Mouse (Mus musculus) layer of hippocampus, postnatal 10 days (tissue): ENCODE results near the gene Plekhg4. TPM values are rescaled to one million over a fixed set of nuclear protein-coding genes. Genes with fewer than 3 reads are reported as not detected.
A peak's percentile ranks its signal among the peaks of the same experiment; 100 is the strongest.

Experiments
- DNase-seq, 2 experiments: peaks; one replicate each; pipeline ENCODE4 v3.0.0; 2021; ENCODE audit warnings: low spot score in 2 of 2
- total RNA-seq, 2 experiments: library from RNA; stranded (reverse); gene quantifications; 2 replicates each; pipeline ENCODE4 v1.2.3; 2021

The Plekhg4 gene
- total RNA-seq, 2 experiments from 2014 or later, result 1.8 to 1.9 TPM

DNA sequence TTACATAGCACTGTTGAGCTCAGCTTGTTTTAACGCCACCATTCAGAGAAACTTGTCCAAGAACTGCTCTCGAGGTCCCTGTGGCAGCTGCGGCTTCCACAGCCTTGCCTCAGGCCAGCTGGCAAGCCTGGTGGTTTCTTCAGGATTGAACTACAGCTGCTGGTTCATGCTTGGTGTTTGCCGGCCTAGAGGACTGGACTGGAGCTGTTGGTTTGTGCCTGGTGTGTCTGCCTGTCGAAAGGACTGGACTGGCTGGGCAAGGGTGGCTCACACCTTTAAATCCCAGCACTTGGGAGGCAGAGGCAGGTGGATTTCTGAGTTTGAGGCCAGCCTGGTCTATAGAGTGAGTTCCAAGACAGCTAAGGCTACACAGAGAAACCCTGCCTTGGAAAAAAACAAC, 26.9 kb downstream of the Plekhg4 start:
- DNase-seq, result no peak

GRCm38 (mm10) chr8:105403467-105403866, 30.4 kb downstream of the Plekhg4 start:
- DNase-seq, result no peak

DNA sequence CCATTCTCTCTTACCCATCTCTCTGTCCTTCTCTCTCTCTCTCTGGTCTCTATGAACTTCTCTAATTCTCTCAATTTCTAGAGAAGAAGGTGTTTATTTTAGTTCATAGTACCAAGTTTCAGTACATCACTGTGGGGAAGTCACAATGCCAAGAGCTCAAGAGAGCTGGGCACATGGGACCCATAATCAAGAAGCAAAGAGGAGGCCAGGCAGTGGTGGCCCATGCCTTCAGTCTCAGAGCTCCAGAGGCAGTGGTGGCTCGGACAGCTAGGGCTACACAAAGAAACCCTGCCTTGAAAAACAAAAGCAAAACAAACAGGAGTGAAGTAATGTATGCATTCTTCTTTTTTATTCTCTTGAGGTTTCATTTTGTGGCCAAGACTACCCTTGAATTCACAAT, 31.4 kb downstream of the Plekhg4 start:
- DNase-seq, result no peak

DNA sequence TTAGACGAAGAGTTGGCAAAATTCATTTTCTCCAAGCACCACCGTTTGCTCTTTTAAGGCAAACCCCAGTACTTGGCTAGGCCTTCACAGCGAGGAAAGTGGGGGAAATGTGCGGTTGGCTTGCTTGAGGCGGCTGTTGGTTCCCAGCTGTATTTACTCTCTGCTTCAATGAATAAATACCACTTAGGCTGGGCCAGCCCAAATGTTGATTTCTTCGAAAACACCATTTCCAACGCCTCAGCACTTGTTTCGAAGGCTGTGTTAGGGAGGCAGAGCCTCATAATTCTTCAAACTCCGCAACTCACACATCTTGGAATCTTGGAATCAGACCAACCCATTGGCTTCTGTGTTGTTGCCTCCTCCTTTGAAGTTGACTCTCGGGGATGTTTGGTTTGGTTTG, 33.3 kb downstream of the Plekhg4 start:
- peak; percentile 16 to 45 for DNase-seq

DNA sequence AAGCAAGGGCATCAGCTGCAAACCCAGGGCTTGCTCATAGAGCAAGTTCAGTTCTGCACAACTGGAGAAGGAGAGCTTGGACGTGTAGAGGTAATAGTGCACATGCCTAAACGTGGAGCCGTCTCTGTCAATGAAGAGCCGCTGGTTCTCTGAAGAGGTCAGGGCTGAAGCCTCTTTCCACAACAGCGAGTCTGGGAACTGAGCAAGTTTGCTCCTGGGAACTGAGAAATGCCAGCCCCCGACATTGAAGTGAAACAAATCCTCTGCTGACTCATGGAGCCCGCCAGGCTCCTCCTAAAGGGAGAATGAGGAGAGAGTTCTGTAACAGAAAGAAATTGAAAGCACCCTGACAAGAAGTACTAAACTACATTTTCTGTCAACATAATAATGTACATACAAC, 35.3 kb downstream of the Plekhg4 start:
- no peak for DNase-seq

DNA sequence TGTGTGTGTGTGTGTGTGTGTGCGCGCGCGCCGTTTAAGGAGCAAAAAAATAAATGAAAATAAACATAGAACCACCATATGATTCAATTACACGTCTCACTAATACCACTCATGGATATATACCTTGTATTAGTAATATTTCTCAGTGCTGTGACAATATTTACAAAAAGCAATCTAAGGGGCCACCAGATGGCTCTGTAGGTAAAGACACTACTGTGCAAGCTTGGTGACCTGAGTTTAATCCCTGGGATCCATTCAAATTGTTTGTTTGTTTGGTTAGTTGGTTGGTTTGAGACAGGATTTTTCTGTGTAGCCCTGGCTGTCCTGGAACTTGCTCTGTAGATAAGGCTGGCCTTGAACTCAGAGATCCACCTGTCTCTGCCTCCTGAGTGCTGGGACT, 36.9 kb downstream of the Plekhg4 start:
- no peak for DNase-seq

- DNase-seq, result peak; percentile 24 to 31
Measured at GRCm38 (mm10) chr8:105413391-105413790, 40.3 kb downstream of the Plekhg4 start, which contains the start of the genes Kctd19 and Lrrc36. Kctd19 (minus strand) TSS chr8:105413502. Lrrc36 (plus strand) TSS chr8:105413571.

DNA sequence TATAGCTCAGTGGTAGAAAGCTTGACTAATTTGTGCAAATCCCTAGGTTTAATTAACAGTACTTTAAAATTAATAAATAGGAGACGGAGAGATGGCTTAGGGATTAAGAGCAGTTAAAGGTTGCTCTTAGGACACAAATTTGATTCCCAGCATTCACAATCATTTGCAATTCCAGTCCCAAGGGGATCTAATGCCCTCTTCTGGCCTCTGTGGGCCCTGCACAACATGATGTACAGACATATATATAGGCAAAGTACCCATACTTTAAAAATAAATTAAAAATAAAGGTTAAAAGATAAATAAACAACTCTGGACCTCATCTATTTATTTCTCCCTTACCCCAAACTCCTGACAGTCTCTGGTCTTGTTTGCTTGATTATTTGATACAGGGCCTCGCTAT, 45.9 kb downstream of the Plekhg4 start:
- DNase-seq, result no peak

GRCm38 (mm10) chr8:105419800-105420199, 46.7 kb downstream of the Plekhg4 start:
- DNase-seq, result no peak

DNA sequence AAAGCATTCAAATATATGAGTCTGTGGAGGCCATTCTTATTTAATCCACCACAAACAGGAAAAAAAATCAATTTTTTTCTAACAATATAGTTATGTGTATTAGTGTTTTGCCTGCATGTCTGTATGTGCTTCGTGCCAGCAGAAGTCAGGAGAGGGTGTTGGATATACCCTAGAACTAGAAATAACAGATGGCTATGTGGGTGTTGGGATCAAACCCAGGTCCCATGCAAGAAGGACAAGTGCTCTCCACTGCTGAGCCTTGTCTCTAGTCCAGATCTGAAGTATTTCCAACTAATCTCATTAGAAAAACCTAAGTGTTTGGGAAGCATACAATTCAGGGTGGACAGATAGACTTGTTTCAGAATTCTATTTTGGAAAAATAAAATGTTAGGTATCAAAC, 48.9 kb downstream of the Plekhg4 start:
- no peak for DNase-seq

DNA sequence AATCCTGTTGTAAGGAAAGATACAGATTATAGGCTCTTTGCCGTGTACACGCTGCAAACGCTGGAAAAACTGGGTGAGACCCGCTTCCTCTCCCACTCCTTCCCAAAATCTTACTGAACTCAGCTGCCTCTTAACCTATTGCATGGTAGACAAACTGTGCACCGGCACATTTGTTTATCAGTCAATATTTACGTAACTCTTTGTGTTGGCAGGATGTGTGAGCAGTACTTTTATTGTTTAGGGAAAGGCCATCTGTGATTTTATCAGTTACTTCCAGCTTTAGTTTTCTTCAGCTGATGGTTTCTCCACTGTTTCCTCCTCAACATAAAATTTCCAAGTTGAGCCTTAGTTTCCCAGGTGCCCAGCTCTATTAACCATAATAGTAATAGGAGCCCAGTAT, 53.8 kb downstream of the Plekhg4 start:
- no peak for DNase-seq

GRCm38 (mm10) chr8:105431743-105432515, 58.9 kb downstream of the Plekhg4 start:
- no peak for DNase-seq

Other genes starting within 250 kb of the Plekhg4 start
- gene Ces4a, start 241.5 kb upstream of the Plekhg4 start, total RNA-seq, result not detected
- gene Cbfb, start 202.6 kb upstream of the Plekhg4 start, total RNA-seq, result 10 to 100 TPM; 32.1 to 35.7 TPM
- 10 to 100 TPM; 24.5 to 26.6 TPM for gene D230025D16Rik, start 148.1 kb upstream of the Plekhg4 start, total RNA-seq
- 1 to 10 TPM; 3.4 to 4.2 TPM for gene B3gnt9, start 118.1 kb upstream of the Plekhg4 start, total RNA-seq
- gene Tradd, start 108.7 kb upstream of the Plekhg4 start, total RNA-seq, result 1 to 10 TPM; 6.5 to 8.9 TPM
- gene Fbxl8, start 108.6 kb upstream of the Plekhg4 start, total RNA-seq, result under 1 TPM; 0.45 to 0.87 TPM
- gene Hsf4, start 103.5 kb upstream of the Plekhg4 start, total RNA-seq, result under 1 TPM; 0.57 to 0.83 TPM
- 1 to 10 TPM; 3.6 to 3.7 TPM for gene Nol3, start 97.1 kb upstream of the Plekhg4 start, total RNA-seq
- gene 4931428F04Rik, start 83.4 kb upstream of the Plekhg4 start, total RNA-seq, result 10 to 100 TPM; 60.0 to 60.5 TPM
- gene Exoc3l, start 77.2 kb upstream of the Plekhg4 start, total RNA-seq, result 1 to 10 TPM; 3.7 to 5.9 TPM
- 10 to 100 TPM; 31.9 to 33.5 TPM for gene E2f4, start 75.6 kb upstream of the Plekhg4 start, total RNA-seq
- 1 to 10 TPM; 1.2 to 2.0 TPM for gene Elmo3, start 67.7 kb upstream of the Plekhg4 start, total RNA-seq
- gene Lrrc29, start 47.0 kb upstream of the Plekhg4 start, total RNA-seq, result 1 to 10 TPM; 4.9 to 6.7 TPM
- gene Tmem208, start 46.9 kb upstream of the Plekhg4 start, total RNA-seq, result 10 to 100 TPM; 43.4 to 46.6 TPM
- gene Fhod1, start 25.3 kb upstream of the Plekhg4 start, total RNA-seq, result 1 to 10 TPM; 3.3 to 3.6 TPM
- gene Slc9a5, start 24.4 kb upstream of the Plekhg4 start, total RNA-seq, result 10 to 100 TPM; 11.6 to 13.6 TPM
- gene Kctd19, start 40.2 kb downstream of the Plekhg4 start, total RNA-seq, result not detected
- gene Lrrc36, start 40.3 kb downstream of the Plekhg4 start, total RNA-seq, result 1 to 10 TPM in 1 of 2 experiments, under 1 TPM in 1; 0.98 to 1.4 TPM
- gene Tppp3, start 98.3 kb downstream of the Plekhg4 start, total RNA-seq, result 10 to 100 TPM; 34.5 to 40.0 TPM
- gene Zdhhc1, start 123.6 kb downstream of the Plekhg4 start, total RNA-seq, result 10 to 100 TPM; 17.5 to 20.4 TPM
- gene Hsd11b2, start 145.5 kb downstream of the Plekhg4 start, total RNA-seq, result under 1 TPM in 1 of 2 experiments, not detected in 1; 0.18 TPM
- gene Atp6v0d1, start 192.8 kb downstream of the Plekhg4 start, total RNA-seq, result 100 to 1,000 TPM; 298 to 305 TPM
- 10 to 100 TPM; 73.6 to 81.2 TPM for gene Ripor1, start 232.0 kb downstream of the Plekhg4 start, total RNA-seq